Mouse (Mus musculus) myocyte (in vitro differentiated cells): ENCODE data around the gene Ppp3r2. TPM values are rescaled to one million over a fixed set of nuclear protein-coding genes. Genes with fewer than 3 reads are reported as not detected.

ENCODE experiments used
- H3K27me3 ChIP-seq: one replicate; pipeline ENCODE4 v1.6.1; 2011; ENCODE audit not compliant: control insufficient read depth, insufficient read depth, insufficient read length
- H3K36me3 ChIP-seq: one replicate; pipeline ENCODE4 v1.6.1; 2011; ENCODE audit not compliant: control insufficient read depth, insufficient read depth
- H3K4me2 ChIP-seq: one replicate; pipeline ENCODE4 v1.6.1; 2011; ENCODE audit warnings: low read depth, control low read depth
- H3K4me3 ChIP-seq: one replicate; pipeline ENCODE4 v1.5.1; 2011; ENCODE audit warnings: mild to moderate bottlenecking, control low read depth, moderate library complexity
- H3K79me2 ChIP-seq: one replicate; pipeline ENCODE4 v1.6.1; 2011; ENCODE audit not compliant: control insufficient read depth, insufficient read depth
- H3ac ChIP-seq: one replicate; pipeline ENCODE4 v1.6.1; 2011; ENCODE audit not compliant: control insufficient read depth, insufficient read length
- CEBPB ChIP-seq: IDR thresholded peaks from 2 replicates; pipeline ENCODE4 v1.6.1; 2011; ENCODE audit warnings: mild to moderate bottlenecking, moderate library complexity; ENCODE audit not compliant: poor library complexity, insufficient read depth, severe bottlenecking
- E2F4 ChIP-seq: IDR thresholded peaks from one replicate; pipeline ENCODE4 v1.6.1; 2011; ENCODE audit warnings: mild to moderate bottlenecking, control low read depth, moderate library complexity; ENCODE audit not compliant: insufficient read depth
- MAX ChIP-seq: IDR thresholded peaks from one replicate; pipeline ENCODE4 v1.6.1; 2011; ENCODE audit warnings: low read depth, mild to moderate bottlenecking, control low read depth
- MYOD1 ChIP-seq, 3 experiments: IDR thresholded peaks; one replicate each; pipeline ENCODE4 v1.6.1; 2011; ENCODE audit warnings: control low read depth in 2 of 3, low read depth in 2 of 3, mild to moderate bottlenecking in 2 of 3, moderate library complexity in 1 of 3; ENCODE audit not compliant: insufficient read length in 2 of 3, control insufficient read depth in 1 of 3
- MYOG ChIP-seq, 3 experiments: IDR thresholded peaks; one replicate each; pipeline ENCODE4 v1.6.1; 2011; ENCODE audit warnings: control low read depth in 2 of 3, low read depth in 2 of 3, mild to moderate bottlenecking in 2 of 3; ENCODE audit not compliant: insufficient read length in 2 of 3, control insufficient read depth in 1 of 3, insufficient read depth in 1 of 3
- POLR2A ChIP-seq: IDR thresholded peaks from one replicate; pipeline ENCODE4 v1.6.1; 2011; ENCODE audit warnings: low read depth, mild to moderate bottlenecking, control low read depth, moderate library complexity; ENCODE audit not compliant: insufficient read length
- POLR2AphosphoS2 ChIP-seq: IDR thresholded peaks from one replicate; pipeline ENCODE4 v1.6.1; 2011; ENCODE audit warnings: low read depth, control low read depth; ENCODE audit not compliant: insufficient read length
- REST ChIP-seq: IDR thresholded peaks from one replicate; pipeline ENCODE4 v1.6.1; 2011; ENCODE audit warnings: mild to moderate bottlenecking, control low read depth, moderate library complexity; ENCODE audit not compliant: insufficient read depth, insufficient read length
- SRF ChIP-seq: IDR thresholded peaks from one replicate; pipeline ENCODE4 v1.6.1; 2011; ENCODE audit warnings: low read depth; ENCODE audit not compliant: control insufficient read depth, insufficient read length
- TCF12 ChIP-seq: IDR thresholded peaks from one replicate; pipeline ENCODE4 v1.6.1; 2011; ENCODE audit warnings: mild to moderate bottlenecking, control low read depth; ENCODE audit not compliant: poor library complexity, insufficient read depth, severe bottlenecking
- TCF3 ChIP-seq: IDR thresholded peaks from one replicate; pipeline ENCODE4 v1.6.1; 2011; ENCODE audit warnings: low read depth, control low read depth; ENCODE audit not compliant: insufficient read length
- USF1 ChIP-seq: IDR thresholded peaks from one replicate; pipeline ENCODE4 v1.6.1; 2011; ENCODE audit warnings: low read depth, mild to moderate bottlenecking, control low read depth, moderate library complexity
- polyA plus RNA-seq: library from polyadenylated mRNA; unstranded; fragments of >200 nt; fragmentation: generic; extraction: Trizol; gene quantifications from one replicate; pipeline ENCODE4 v1.2.1, GENCODE M21; 2012; ENCODE audit warnings: missing spikeins

The Ppp3r2 gene
- polyA plus RNA-seq, 1 experiment: not detected

DNA sequence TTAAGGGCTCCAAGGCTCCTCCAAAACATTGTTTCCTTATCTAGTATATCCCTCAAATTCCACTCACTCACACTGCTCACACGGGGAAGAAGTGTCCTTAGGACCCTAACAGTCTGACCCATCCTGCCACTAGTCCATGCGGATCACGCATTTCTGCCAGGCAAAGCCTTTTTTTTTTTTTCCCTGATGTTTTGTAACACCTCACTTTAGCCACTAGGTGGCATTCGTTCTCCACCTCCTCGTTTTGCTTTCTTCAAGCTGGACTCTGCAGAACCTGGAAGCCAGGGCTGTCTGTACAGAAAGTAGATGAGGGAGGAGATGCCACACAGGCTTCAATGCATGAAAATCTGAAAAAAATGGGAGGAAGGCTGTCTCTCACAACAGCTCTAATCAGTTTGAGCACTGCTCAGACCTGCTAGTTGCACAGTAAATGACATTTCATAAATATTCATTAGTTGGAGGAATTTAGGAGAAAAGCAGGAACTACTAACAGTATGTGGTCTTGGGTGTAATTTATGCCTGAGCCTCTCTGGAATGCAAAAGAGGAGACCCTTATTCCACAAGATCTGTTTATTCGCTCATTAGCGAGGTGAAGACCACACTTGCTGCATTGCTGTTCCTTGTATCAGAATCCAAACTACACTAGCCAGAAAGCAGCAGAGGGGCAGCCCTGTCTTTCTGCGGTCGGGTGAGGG lies 6.9 kb upstream of the Ppp3r2 start:
- H3K4me2 ChIP-seq: no peak overlapping the region
- H3K36me3 ChIP-seq: no peaks in the 10 kb centered on the region
- H3ac ChIP-seq: no peak overlapping the region
- TF ChIP-seq REST (no peak), TCF3 (no peak), MYOD1 (IDR thresholded peaks at IDR 0.05; ENCODE audit: control insufficient read depth in 1 of 3, insufficient read length in 2 of 3, low read depth in 2 of 3) (no peak), CEBPB (no peak), MAX (no peak), TCF12 (no peak), POLR2A (no peak), MYOG (IDR thresholded peaks at IDR 0.05; ENCODE audit: control insufficient read depth in 1 of 3, insufficient read depth in 1 of 3, insufficient read length in 2 of 3, low read depth in 2 of 3) (no peak), USF1 (no peak)
- peaks cover 8% of the 10 kb centered on the region for H3K27me3 ChIP-seq
- H3K79me2 ChIP-seq: no peaks in the 10 kb centered on the region
- H3K4me3 ChIP-seq: no peak overlapping the region

DNA sequence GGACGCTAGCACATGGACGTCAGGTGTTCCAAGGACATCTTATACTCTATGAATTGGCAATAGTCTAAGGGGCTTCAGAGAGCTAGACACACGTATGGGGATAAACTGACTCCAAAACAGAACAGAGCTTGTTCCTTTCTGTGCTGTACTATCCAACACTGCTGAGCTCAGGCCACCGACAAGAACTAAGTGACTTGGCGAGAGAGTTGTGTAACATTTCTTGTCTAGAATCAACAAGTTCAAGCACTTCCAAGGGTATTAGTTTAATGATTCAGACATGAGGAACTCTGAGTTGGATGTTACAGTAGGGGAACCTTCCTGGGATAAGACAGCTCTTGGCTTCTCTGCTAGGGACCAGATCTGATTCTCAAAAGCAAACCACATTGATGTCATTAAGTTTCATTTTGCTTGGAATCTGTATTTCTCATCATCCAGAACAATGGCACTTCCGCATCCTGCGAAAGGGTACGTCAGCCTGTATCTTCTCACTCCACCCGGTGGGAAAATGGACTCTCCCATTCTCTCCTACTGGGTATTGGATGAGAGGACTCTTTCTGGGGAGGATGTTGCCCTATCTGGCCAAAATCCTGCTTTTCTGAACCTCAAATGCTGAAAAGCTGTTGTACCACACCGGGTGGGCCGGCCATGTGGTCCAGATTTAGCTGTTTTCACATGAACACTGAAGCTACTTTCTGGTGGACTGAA lies 1.5 kb downstream of the Ppp3r2 start:
- Histone ChIP-seq H3K79me2 (no peaks in the 10 kb centered on the region), H3K27me3 (no peaks in the 10 kb centered on the region), H3ac (no peak overlapping the region), H3K4me3 (no peak overlapping the region), H3K36me3 (no peaks in the 10 kb centered on the region), H3K4me2 (no peak overlapping the region)
- TF ChIP-seq MYOG (IDR thresholded peaks at IDR 0.05; ENCODE audit: control insufficient read depth in 1 of 3, insufficient read depth in 1 of 3, insufficient read length in 2 of 3, low read depth in 2 of 3) (no peak), SRF (no peak), TCF3 (no peak), POLR2A (no peak), MYOD1 (IDR thresholded peaks at IDR 0.05; ENCODE audit: control insufficient read depth in 1 of 3, insufficient read length in 2 of 3, low read depth in 2 of 3) (no peak)

DNA sequence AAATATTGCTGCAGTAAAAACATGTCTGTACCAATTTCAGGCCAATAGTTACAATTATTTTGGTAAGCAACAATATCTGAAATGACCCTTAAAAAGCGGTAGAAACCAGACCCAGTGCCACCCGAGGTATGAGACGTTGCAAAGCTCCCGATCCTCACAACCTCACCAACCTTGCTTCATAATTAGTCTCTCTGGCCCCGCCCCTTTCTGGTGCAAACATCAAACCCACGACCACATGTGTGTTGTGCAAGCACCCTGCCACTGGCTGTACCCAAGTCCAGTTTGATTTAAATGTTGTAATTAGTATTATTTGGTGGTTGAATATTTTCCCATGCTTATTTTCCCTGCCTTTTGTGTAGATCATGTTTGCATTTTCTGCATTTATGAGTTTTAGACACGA lies 5.0 kb downstream of the Ppp3r2 start:
- Histone ChIP-seq H3K4me3 (no peak overlapping the region), H3K27me3 (no peaks in the 10 kb centered on the region), H3ac (no peak overlapping the region), H3K36me3 (no peaks in the 10 kb centered on the region), H3K79me2 (no peaks in the 10 kb centered on the region), H3K4me2 (no peak overlapping the region)
- TF ChIP-seq MYOD1 (IDR thresholded peaks at IDR 0.05; ENCODE audit: control insufficient read depth in 1 of 3, insufficient read length in 2 of 3, low read depth in 2 of 3): no peak
- no peak for TF ChIP-seq E2F4
- TF ChIP-seq POLR2A: no peak
- no peak for TF ChIP-seq POLR2AphosphoS2
- TF ChIP-seq REST: no peak
- TF ChIP-seq CEBPB: no peak
- TF ChIP-seq TCF3: no peak
- TF ChIP-seq TCF12: no peak
- TF ChIP-seq USF1: no peak
- no peak for TF ChIP-seq SRF
- no peak for TF ChIP-seq MYOG (IDR thresholded peaks at IDR 0.05; ENCODE audit: control insufficient read depth in 1 of 3, insufficient read depth in 1 of 3, insufficient read length in 2 of 3, low read depth in 2 of 3)
- no peak for TF ChIP-seq MAX

DNA sequence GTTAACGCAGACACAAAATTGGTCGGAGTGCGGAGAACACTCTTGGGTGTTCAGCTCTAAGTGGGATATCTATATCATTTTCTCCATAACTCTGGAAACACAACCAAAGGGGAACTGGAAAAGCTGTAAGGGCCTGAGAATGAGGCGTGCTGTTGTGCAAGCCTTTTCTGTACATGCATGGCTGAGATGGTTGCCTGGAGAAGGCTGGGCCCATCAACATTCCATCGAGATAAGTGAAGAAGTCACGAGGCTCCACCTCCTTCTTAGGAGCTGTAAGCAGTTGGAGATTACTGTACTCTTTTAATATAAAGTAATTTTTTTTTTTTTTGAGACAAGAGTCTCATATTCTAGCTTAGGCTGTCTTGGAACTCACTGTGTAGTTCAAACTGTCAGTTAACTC lies 5.8 kb downstream of the Ppp3r2 start:
- Histone ChIP-seq H3K4me3 (no peak overlapping the region), H3K36me3 (no peaks in the 10 kb centered on the region), H3K27me3 (no peaks in the 10 kb centered on the region), H3ac (no peak overlapping the region), H3K79me2 (no peaks in the 10 kb centered on the region), H3K4me2 (no peak overlapping the region)
- TF ChIP-seq TCF12 (no peak), REST (no peak), POLR2AphosphoS2 (no peak), MYOG (IDR thresholded peaks at IDR 0.05; ENCODE audit: control insufficient read depth in 1 of 3, insufficient read depth in 1 of 3, insufficient read length in 2 of 3, low read depth in 2 of 3) (no peak), USF1 (no peak), MAX (no peak), CEBPB (no peak), MYOD1 (IDR thresholded peaks at IDR 0.05; ENCODE audit: control insufficient read depth in 1 of 3, insufficient read length in 2 of 3, low read depth in 2 of 3) (no peak), E2F4 (no peak), POLR2A (no peak)

DNA sequence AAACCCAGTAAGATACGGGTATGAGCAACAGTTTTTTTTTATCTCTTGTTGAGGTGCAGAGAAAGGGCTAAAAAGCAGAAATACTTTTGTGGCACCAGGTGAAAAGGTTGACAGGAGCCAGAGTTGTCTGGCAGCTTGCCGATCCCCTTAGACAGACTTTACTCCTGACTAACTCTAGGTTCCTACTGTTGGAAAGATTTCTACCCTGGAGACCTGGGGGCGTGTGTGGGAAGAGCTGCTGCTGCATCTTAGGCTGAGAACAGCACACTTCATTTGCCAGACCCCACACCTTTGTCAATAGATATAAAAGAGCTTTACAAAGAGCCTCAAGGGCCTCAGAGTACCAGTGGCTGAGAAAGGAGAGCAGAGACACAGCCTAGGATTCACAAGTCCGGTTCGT lies 17.0 kb downstream of the Ppp3r2 start:
- no peak for TF ChIP-seq TCF3
- TF ChIP-seq MAX: no peak
- no peak for TF ChIP-seq REST
- Histone ChIP-seq H3K36me3 (peaks cover 14% of the 10 kb centered on the region), H3K4me2 (no peak overlapping the region), H3ac (no peak overlapping the region), H3K79me2 (no peaks in the 10 kb centered on the region), H3K27me3 (no peaks in the 10 kb centered on the region), H3K4me3 (no peak overlapping the region)
